Mouse (Mus musculus) cerebellum, adult 2 months (tissue): Measurements from ENCODE around the gene Camta2.

ENCODE experiments used
- CTCF ChIP-seq: fragments of 200-500 bp; IDR thresholded peaks from 2 replicates; pipeline ENCODE4 v1.5.1; 2011; ENCODE audit warnings: low read depth, mild to moderate bottlenecking, control low read depth, low read length, moderate library complexity, borderline replicate concordance; ENCODE audit not compliant: insufficient read depth
- POLR2A ChIP-seq: fragments of 200-500 bp; IDR thresholded peaks from 2 replicates; pipeline ENCODE4 v1.6.1; 2011; ENCODE audit warnings: low read length, control low read depth, borderline replicate concordance; ENCODE audit not compliant: insufficient read depth

GRCm38 (mm10) chr11:70629557-70629956, 58.3 kb downstream of the Camta2 start:
- TF ChIP-seq CTCF, result peak; percentile 31; the same call in 1 of the 2 replicates
- no peak for TF ChIP-seq POLR2A
